Mouse (Mus musculus) left cerebral cortex, postnatal 25 days (tissue): Measurements from ENCODE around the gene Comp. TPM values are rescaled to one million over a fixed set of nuclear protein-coding genes. Genes with fewer than 3 reads are reported as not detected.

Source experiments
- DNase-seq, 2 experiments: peaks; one replicate each; pipeline ENCODE4 v3.0.0; 2022; ENCODE audit warnings: low spot score in 2 of 2, mixed read lengths in 1 of 2
- intact Hi-C: fragments of 180-260 bp; cut with DNase I; formaldehyde crosslinking; loops from one replicate; pipeline ENCODE4 v1.15.1; 2025
- total RNA-seq, 2 experiments: library from RNA; stranded (reverse); gene quantifications; 2 replicates each; pipeline ENCODE4 v1.2.3; 2021

The Comp gene
- total RNA-seq, 2 experiments from 2014 or later, result 0.23 to 0.48 TPM

DNA sequence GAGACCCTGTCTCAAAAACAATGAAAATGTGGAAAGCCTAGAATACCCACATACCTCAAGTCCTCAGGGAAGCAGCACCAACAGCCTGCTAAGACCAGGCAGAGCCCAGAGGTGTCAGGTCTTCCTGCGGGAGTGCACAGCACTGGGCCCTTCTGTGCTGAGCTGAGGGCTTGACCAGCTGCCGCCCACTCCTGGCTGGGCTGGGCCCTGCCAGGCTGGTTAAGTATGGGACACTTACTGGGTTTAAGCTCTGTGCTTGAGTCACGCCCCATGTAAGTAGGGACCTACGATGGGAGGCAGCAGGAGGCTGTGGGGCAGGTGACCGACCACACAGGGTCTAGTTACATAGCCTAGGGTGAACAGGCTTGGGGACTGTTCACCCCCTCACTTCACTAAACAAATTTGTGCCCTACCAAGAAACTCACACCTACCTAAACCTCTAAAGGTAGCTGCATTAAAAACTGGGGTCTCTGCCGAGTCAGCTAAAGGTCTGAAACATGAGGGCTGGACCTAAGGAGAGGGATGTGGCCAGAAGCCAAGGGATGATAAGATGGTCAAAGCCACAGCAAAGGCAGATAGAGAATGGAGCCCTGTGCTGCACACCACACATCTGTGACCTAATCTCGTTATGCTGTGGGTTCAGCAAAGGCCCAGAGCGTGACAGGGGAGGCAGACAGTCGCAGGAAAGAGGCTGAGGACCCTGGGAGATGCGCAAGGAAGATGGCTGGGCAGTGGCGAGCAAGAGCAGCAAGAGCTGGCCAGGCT is 46.7 kb downstream of the Comp start:
- no peak for DNase-seq
- intact Hi-C loops, result loop anchor here (5.0 kb wide), 3 partner anchors 32 to 68 kb away; partner anchors contain the start of genes Tmem59l and Upf1

DNA sequence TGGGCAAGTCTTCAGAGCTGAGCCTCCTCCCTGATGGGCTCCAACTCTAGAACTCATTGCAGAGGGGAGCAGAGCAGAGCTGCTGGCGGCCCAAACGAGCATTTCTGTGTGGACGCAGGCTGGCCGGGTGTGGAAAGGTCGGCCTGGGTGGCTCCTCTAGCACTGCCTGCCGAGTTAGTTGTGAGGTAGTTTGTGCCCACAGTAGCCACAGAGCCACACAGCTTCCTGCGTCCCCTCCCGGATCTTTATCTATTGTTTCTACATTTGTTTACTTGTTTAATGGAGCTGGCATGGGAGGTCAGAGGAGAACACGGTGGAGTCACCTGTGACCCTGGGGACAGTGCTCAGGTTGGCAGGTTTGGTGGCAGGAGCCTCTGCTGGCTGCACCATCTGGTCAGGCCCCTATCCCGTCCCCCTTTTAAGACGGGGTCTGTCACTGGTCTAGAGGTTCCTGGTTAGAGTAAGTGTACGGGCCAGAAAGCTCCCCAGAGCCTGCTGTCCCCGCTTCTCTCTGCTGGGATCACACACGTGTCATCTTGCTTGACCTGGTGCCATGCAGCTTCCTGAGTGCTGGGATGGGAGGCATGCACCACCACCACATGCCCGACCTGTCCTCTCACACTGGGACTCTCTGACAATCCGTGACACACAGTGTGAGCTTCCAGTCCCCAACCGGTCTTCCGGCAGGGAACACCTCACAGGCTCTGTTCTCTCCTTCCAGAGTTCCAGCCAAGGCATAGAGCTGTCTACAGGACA is 48.2 kb downstream of the Comp start:
- no peak for DNase-seq

DNA sequence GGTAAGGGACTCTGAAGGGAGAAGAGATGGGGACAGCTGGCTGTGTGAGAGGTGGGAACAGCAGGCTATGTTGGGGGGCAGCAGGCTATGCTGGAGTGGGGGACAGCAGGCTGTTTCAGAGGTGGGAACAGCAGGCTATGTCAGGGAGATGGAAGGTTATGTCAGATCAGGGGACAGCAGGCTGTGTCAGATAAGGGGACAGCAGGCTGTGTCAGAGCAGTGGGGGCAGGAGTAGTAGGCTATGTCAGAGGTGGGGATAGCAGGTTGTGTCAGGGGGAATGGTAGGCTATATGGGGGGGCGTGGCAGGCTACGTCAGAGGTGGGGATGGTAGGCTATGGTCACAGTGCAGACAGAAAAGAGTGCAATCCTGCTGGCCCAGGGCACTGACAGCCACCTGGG is 49.4 kb downstream of the Comp start:
- intact Hi-C loops, result no loop called here
- no peak for DNase-seq

More for the DNA sequence above, 48.2 kb downstream of the Comp start:
- intact Hi-C loops, result no loop called here

DNA sequence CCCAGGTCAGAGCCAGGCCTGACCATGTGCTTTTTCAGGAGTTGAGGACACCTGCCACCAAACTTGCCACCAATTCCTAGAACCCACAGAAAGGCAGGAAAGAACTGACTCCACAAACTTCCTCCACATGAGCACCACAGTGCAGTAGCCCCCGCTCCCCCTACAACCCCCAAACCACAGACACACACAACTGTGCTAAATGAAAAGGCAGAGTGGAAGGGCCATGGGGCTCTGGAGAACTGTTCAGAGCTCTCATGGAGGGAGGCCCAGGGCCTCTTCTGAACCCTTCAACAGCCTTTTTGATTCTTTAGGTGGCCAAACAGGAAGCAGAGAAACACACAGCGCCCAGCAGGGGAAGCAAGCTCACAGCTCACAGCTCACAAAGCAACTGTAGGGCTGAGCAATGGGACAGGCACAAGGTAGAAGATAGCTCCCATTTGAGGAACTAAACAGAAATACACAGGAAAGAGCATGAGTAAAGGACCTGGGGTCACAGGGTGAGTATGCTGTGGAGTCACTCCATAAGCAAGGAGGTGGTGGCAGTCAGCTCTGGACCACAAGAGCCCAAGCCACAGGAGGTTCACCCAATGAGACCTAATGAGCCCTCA is 53.0 kb downstream of the Comp start:
- DNase-seq, result no peak
- intact Hi-C loops, result no loop called here

DNA sequence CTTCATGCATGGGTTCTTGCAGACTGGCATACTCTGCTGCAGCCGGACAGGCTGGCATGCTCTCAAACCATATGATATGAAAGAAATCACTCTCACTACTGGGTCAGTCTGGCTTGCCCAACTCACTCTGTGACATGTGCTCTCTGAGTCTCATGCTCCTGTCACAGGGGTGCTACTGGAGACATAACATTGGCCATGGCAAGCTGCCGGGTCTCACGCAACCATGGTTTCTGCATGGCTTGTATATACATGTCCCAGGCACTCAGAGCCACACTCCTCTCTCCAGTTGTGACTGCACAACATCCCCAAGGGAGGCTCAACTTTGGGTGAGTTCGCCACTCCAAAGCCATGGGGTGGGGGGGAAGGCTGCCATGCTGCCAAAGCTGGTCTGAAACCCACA is 57.9 kb downstream of the Comp start:
- intact Hi-C loops, result no loop called here

More for the DNA sequence above, 57.9 kb downstream of the Comp start:
- no peak for DNase-seq

Other genes with a start within 250 kb of the Comp start
- gene Nr2c2ap, start 242.2 kb upstream of the Comp start, total RNA-seq, result 10 to 100 TPM; 21.7 to 21.9 TPM
- gene Rfxank, start 234.4 kb upstream of the Comp start, total RNA-seq, result 10 to 100 TPM; 10.2 to 12.4 TPM
- 10 to 100 TPM; 46.8 to 51.0 TPM for gene Borcs8, start 234.1 kb upstream of the Comp start, total RNA-seq
- under 1 TPM in 1 of 2 experiments, not detected in 1; 0.57 TPM for gene Mef2b, start 233.8 kb upstream of the Comp start, total RNA-seq
- 10 to 100 TPM; 44.1 to 50.8 TPM for gene Tmem161a, start 201.2 kb upstream of the Comp start, total RNA-seq
- 10 to 100 TPM; 33.5 to 36.5 TPM for gene Slc25a42, start 161.3 kb upstream of the Comp start, total RNA-seq
- 100 to 1,000 TPM; 118 to 122 TPM for gene Sugp2, start 139.3 kb upstream of the Comp start, total RNA-seq
- 10 to 100 TPM; 41.7 to 46.3 TPM for gene Armc6, start 139.1 kb upstream of the Comp start, total RNA-seq
- gene Homer3, start 90.7 kb upstream of the Comp start, total RNA-seq, result 1 to 10 TPM; 6.5 to 9.2 TPM
- 10 to 100 TPM; 42.3 to 42.5 TPM for gene Ddx49, start 71.1 kb upstream of the Comp start, total RNA-seq
- 100 to 1,000 TPM; 123 to 125 TPM for gene Cope, start 71.0 kb upstream of the Comp start, total RNA-seq
- 100 to 1,000 TPM; 105 to 111 TPM for gene Cers1, start 57.8 kb upstream of the Comp start, total RNA-seq
- gene Gdf1, start 43.7 kb upstream of the Comp start, total RNA-seq, result 10 to 100 TPM; 17.7 to 18.9 TPM
- 10 to 100 TPM; 58.2 to 61.6 TPM for gene Upf1, start 20.3 kb upstream of the Comp start, total RNA-seq
- 100 to 1,000 TPM; 120 to 139 TPM for gene Crtc1, start 66.0 kb downstream of the Comp start, total RNA-seq
- gene Klhl26, start 103.4 kb downstream of the Comp start, total RNA-seq, result 10 to 100 TPM; 40.3 to 44.2 TPM
- 100 to 1,000 TPM; 264 to 286 TPM for gene Tmem59l, start 113.8 kb downstream of the Comp start, total RNA-seq
- gene Crlf1, start 119.6 kb downstream of the Comp start, total RNA-seq, result 1 to 10 TPM; 2.3 to 3.5 TPM
- 100 to 1,000 TPM; 104 TPM for gene Rex1bd, start 133.2 kb downstream of the Comp start, total RNA-seq
- 100 to 1,000 TPM; 886 to 927 TPM for gene Uba52, start 137.2 kb downstream of the Comp start, total RNA-seq
- gene Fkbp8, start 154.2 kb downstream of the Comp start, total RNA-seq, result 100 to 1,000 TPM; 403 TPM
- 10 to 100 TPM; 43.1 to 47.7 TPM for gene Kxd1, start 154.4 kb downstream of the Comp start, total RNA-seq
- 10 to 100 TPM; 15.1 to 17.7 TPM for gene Ell, start 165.9 kb downstream of the Comp start, total RNA-seq
- 10 to 100 TPM; 51.9 to 52.1 TPM for gene Isyna1, start 220.8 kb downstream of the Comp start, total RNA-seq
- gene Ssbp4, start 235.3 kb downstream of the Comp start, total RNA-seq, result 100 to 1,000 TPM; 242 to 257 TPM
- 1 to 10 TPM in 1 of 2 experiments, under 1 TPM in 1; 0.37 to 1.2 TPM for gene Lrrc25, start 242.6 kb downstream of the Comp start, total RNA-seq